Mouse (Mus musculus): ENCODE results near the gene Csf3r. TPM values are rescaled to one million over a fixed set of nuclear protein-coding genes. Genes with fewer than 3 reads are reported as not detected.
"Not testable (repeated sequence)": the region's sequence is repeated elsewhere in the genome, so short reads cannot be mapped to it uniquely, and the experiment has no call there.

The Csf3r gene
- total RNA-seq (2021) = 1 to 10 TPM; 3.3 to 4.2 TPM
- long read RNA-seq, experiment 1, partial matches to known transcripts = 0 of 5 reads
- long read RNA-seq, experiment 1, other reads (novel, unspliced or antisense) = 4 of 5 reads
- long read RNA-seq, experiment 2, partial matches to known transcripts = 1 of 6 reads
- long read RNA-seq, experiment 2, other reads (novel, unspliced or antisense) = 2 of 6 reads

DNA sequence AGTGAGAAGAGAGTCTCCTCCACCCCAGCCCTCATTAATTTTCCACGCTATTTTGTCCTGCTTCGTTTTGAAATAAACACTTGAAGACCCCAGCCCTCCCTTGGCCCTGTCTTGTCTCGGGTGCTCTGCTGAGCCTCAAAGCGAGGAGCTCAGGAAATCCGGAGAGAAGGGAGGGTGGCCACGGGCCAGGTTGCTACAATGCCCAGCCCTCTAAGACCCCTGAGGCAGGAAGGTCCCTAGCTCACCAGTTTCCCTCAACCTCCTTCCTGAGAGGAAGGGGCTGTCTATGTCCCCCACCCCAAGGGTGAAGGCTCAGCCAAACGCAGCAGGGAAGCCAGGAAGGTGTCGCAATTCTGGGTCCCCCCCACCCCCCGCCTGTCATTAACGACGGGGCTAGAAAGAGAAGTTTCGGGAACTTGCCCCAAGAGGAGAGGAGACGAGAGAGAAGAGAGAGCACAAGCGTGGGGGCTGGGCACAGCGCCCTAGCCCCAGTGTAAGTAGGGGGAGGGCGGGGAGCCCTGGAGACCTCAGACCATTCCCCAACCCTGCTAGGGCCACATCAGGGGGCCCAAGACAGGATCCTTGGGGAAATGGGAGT lies at the start of gene Csf3r:
Gene Csf3r, plus strand, starts transcription at position 248 of the 598 bp plus-strand sequence.
- no peak for DNase-seq (ENCODE audit: low spot score in 2 of 2)

DNA sequence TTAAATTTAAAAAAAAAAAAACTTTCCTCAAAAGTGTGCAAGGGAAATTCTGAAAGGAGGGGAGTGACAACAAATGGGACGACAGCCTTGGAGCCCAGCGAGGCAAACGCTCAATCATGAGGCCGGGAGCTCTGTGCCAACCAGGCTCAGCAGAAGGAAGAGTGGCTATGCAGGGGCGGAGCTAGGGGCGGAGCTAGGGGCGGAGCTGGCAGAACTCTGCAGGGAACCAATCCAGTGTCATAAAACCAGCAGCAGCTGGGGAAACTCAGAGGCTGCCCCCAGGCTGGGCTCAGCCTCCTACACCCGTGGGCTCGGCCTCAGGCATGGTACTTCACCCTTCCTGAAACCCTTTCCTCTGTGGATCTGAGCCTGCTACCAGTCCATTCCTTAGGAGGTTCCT lies 46.6 kb upstream of the Csf3r start:
- no peak for DNase-seq (ENCODE audit: low spot score in 2 of 2)

DNA sequence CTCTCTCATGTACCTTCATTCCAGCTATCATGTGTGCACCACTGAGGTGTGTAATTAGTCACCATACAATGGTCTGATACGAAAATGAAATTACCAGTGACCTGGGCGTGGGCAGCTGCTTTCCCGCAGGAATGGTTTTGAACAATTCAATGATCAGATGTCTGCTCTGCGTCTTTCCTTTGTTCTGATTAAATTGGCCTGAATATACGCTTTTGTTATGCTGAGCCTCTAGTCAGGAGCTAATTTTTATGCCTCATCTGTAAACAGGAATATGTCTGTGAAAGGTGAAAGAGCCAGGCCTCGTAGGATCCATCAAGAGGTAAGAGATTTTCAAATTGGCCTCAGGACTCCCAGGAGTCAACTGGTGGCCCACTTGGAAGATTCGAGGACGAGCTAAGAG lies 41.1 kb upstream of the Csf3r start:
- DNase-seq (ENCODE audit: low spot score in 2 of 2) = no peak

DNA sequence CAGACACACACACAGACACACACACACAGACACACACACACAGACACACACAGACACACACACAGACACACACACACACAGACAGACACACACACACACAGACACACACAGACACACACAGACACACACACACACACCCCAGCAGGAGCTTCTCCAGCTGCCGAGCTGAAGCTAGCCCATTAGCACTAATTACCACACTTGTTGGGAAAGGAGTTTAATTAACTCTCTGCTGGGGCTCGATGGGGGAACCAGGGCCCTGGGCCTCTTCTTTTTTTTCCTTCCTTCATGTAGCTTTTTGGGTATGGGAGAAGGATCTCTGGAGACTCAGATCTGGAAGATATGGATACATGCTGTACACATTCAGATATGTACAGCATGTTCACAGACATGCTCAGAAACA lies 38.6 kb upstream of the Csf3r start:
- not testable (repeated sequence) for DNase-seq (ENCODE audit: low spot score in 2 of 2)

DNA sequence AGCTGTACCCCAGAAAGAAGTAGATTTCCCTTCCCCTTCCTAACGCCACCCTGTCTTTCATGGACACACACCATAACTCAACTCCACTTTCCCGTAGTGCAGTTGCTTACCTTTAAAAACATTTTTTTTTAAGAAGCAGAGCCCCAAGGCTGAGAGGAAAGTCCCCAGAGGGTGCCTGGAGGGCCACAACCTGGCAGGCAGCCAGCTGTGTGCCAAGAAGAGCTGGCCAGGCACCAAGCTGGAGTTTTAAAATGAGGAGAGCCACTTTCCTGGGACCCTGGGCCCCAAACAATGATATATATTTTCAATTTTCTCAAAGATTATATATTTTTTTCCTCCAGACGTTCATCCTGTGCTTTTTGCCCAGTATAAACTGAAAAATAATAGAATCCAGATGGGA lies 37.3 kb upstream of the Csf3r start:
- no peak for DNase-seq (ENCODE audit: low spot score in 2 of 2)

DNA sequence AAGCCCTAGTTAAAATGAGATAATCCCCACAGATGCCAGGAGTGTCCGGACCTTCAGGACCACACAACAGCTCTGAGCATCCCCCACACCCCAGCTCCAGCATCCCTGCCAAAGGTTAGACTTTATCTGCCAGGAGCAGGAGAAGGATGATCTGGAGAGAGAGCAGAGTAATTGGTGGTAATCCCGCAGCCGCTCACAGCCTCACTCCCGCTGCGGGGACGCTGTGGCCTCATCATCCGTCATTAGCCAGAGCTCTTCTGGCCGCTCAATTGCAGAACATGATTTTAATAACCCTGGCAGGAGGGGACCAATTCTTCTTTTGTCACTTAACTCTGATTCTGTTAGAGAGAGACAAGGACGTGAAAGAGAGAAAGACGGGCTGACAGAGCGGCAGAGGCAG lies 35.3 kb upstream of the Csf3r start:
- DNase-seq (ENCODE audit: low spot score in 2 of 2) = no peak

DNA sequence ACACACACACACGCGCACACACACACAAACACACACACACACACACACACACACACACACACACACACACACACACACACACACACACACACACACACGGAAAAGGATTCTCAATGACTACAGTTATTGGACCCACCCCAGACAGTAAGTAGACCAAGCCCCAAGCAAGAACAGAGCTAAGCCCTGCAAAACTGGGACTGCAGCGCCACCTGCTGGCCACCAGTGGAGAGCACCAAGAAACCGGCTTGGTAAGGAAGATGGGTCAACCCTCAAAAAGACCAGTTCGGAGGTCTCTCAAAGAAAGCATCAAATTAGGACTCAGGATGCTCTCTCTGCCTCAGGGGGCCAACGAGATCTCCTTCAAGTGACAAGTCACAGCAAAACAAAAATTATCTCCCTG lies 34.2 kb upstream of the Csf3r start:
- DNase-seq (ENCODE audit: low spot score in 2 of 2) = peak; percentile 75 to 77

DNA sequence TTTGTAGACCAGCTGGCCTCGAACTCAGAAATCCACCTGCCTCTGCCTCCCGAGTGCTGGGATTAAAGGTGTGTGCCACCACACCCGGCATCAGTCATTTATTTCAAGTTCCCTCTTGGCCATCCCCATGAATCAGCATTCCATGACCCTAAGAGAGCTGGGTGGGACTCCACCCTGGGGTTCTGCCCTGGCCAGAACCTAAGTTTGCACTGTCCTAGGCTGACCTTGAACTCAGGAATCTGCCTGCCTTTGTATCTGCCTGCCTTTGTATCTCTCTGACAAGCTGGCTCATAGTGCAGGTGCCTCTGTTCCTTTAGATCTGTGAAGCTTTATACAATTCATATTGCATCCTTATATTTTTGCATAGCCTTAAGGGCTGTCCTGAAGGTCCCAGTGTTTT lies 32.1 kb upstream of the Csf3r start:
- no peak for DNase-seq (ENCODE audit: low spot score in 2 of 2)

DNA sequence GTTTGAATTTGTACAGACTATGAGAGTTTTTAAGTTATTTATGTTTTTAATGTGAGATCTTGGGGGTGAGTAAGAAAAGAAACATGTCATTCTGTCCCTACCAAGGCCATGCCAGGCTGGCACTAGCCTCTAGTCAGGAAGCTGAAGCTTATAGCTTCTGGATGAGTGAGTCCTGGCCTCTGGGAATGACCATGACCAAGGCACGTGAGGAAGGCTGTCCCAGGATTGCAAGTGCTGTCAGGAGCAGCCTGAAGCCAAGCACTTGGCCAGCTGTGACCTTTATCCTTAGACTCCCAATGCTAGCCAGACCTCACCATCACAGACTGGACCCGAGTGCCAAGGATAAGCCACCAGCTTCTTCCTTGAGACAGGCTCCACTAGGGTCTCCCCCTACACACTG lies 31.4 kb upstream of the Csf3r start:
- no peak for DNase-seq (ENCODE audit: low spot score in 2 of 2)

DNA sequence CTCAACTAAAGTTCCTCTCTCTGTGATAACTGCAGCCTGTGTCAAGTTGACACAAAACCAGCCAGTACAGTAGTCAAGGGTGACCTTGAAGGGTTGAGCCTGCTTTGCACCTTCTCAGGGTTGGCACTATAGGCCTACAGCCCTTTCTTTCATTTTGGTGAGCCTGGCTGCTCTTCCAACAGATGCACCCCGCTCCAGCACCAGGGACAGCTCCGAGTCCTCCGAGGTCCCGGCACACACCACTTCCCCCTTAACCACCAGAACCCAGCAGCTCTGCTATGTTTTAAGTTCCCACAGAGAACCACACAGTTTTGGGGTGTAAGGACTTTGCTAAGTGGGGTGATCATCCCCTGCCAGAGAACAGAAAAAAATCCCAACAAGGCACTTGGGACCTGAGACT lies 27.8 kb upstream of the Csf3r start:
- DNase-seq (ENCODE audit: low spot score in 2 of 2) = no peak

DNA sequence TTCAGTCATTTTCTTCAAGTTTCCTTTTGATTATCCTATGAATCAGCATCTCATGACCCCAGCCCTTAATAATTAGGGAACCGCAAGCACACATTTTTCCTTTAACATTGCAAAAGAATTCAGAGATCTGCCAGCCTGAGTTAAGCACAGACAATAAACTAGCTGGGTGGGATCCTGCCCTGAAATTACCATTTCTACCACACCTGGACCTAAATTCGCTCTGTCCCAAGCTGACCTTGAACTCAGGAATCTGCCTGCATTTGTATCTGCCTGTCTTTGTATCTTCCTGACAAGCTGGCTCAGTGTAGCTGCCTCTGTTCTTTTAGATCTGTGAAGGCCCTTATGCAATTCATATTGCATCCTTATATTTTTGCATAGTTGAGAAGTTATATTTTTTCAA lies 26.5 kb upstream of the Csf3r start:
- no peak for DNase-seq (ENCODE audit: low spot score in 2 of 2)

DNA sequence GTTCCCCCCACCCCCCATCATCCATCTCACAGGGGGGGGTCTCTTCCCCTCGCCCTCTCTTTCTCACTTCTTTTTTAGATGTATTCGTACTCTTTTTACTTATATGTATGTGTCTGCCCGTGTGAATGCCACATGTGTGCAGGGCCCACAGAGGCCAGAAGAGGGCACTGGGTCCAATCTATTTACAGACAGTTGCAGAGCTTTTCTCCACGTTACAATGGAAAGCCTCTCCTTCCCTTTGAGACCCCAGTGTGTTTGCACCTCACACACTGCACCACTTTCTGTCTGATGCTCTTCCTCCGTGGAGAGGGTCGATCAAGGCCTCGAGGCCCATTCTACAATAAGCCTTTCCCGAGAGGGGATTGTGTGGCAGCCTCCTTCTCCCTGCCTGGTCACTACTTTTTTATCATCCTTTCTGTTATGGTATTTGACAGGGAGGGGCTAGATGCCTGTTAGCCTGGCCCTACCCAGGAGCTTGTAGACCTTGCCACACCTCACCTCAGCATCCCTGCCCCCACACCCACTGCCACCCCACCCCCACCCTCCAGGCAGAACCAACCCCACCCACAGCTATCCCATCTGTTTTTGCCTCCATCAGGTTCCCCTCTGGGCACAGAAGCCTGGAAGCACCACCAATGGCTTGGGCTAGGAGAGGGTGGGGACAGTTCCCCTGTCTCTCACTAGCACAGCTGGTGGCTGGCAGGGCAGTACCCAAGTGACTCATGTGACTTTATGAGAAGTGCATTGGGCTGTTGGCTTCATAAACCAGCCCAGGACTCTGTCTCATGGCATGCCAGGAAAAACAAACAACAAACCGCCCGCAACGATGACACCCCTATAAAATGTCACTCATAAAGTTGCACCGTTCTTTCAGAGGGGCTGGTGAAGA lies 22.8 kb upstream of the Csf3r start:
- DNase-seq (ENCODE audit: low spot score in 2 of 2) = no peak

DNA sequence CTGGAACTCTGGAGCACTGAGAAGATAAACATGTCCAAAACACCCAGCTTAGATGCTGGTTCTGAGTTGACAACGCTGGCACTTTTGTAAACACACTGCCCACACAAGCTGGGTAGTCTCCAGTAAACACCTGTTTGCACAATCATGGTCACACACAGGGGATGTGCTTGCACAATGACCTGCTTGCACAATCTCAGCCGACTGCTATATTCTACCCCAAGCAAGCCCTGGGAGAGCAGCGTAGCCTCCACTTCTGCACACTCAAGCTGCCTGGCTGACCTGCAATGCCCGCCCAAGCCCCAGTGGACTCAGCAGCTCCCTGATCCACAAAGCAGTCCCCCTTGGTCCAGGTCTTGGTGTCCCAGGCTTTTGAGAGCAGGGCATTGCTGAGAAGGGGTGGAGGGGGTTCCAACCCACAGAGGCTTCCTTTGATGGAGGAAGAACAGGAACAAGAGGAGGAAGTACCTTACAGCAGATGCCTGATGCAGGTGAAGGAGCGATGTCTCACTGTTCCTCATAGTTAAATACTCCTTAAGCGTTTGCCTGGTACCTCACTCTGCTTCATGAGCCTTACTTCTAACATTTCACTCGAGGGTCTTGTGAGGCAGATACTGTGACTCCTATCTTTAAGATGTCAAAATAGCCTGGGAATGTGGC lies 6.5 kb upstream of the Csf3r start:
- DNase-seq (ENCODE audit: low spot score in 2 of 2) = no peak

DNA sequence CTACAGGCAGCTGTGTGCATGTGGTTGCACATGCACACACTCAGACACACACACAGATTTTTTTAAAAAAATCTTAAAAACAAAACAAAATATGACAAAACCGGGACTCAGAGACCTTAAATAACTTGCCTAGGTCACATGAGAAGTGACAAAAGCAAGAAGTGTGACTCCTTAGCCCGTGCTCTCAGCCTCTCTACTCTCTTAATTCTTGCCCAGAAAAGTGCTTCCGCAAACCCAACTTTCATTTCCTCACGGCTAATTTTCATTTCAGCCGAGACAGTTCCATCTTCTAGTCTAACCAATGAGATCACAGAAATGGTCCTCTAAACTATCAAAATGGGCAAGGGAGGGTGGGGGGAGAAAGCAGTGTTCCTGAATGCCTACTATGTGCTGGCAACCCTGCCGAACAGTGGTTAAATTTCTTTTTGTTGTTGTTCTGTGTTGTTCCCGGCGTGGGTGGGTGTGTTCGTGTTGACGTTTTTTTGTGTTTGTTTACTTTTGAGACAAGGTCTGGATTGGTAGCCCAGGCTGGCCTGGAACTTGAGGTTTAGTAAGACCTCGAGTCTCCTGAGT lies 5.3 kb upstream of the Csf3r start:
- DNase-seq (ENCODE audit: low spot score in 2 of 2) = no peak

DNA sequence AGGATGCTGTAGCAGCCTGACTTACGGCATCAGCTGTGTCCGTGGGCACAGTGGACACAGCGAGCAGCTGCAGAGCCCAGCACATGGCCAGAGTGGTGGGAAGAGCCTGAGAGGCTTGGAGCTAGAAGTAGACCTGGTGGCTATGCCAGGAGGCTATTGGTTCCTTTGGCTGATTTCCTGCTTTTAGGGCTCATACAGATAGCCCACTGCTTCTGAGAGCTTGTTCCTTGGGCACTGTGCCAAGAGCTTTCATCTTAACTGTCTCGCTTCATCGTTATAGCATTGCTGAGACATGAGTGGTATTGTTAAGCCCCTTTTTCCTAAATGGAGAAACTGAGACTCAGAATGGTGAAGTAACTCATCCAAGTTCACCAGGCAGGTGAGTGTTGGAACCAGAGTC lies 1.5 kb downstream of the Csf3r start:
- DNase-seq (ENCODE audit: low spot score in 2 of 2) = no peak

DNA sequence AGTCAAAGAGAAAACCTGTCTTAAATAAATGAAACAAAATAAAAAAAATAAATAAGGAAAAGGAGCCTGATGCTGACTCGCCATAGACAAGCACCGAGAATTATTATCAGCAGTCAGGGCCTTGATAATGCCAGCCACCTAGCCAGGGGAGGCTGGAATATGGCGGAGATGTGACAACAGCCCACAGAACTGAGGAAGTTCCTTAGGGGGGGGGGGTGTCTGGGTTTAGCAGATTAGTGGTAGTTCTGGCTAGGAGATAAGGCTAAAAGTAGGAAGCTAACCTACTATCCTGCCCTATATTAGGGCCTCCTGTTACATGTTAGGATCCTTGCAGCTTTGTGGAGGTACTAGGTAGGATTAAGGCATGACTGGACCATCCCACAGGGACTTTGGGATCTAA lies 3.6 kb downstream of the Csf3r start:
- no peak for DNase-seq (ENCODE audit: low spot score in 2 of 2)

DNA sequence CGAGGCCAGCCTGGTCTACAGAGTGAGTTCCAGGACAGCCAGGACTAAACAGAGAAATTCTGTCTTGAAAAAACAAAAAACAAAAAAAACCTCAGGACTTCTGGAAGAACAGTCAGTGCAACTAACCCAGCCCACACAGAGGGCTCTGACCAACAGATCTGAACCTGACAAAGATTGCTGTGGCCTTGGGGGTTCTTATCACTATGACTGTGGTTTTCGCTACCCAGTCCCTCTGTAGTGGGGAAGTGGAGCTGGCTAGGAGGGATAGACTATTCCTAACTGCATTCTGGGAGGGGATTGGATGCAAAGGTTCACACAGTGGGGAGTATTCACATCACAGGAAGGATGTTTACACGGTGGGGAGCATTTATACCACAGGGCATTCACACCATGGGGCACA lies 4.7 kb downstream of the Csf3r start:
- DNase-seq (ENCODE audit: low spot score in 2 of 2) = no peak

DNA sequence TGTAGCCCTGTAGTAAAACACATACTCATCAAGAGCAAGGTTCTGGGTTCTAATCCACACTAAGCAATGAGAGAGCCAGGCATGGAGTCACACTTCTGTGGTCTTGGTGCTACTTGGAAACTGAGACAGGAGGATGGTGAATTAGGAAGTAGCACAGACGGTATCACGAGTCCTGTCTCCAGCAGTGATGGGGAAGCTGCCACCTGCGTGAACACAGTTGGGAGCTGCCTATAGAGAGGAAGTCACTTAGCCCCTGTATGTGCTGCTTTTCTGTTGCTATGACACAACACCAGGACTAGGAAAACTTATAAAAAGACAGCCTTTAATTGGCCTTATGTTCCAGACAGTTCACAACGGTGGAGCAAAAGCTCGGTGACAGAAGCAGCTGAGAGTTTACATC lies 6.4 kb downstream of the Csf3r start:
- DNase-seq (ENCODE audit: low spot score in 2 of 2) = no peak

DNA sequence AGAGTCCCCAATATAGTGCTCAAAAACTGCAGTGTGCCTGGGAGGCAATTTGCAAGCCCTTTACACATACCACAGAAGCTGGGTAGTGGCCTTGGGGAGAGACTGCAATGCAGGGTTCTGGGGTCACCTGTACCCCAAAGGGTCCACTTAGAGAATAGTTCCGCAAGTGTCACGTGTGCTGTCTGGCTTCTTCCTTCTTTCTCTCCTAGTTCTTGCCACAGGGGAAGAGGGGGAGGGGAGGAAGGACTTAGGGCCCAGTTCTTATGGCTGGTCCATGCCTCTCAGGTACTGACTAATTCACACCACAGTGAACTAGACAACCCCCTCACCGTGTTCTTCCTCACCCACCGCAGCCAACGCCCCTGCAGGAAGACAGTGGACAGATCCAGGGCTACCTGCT lies 11.1 kb downstream of the Csf3r start:
- DNase-seq (ENCODE audit: low spot score in 2 of 2) = no peak

DNA sequence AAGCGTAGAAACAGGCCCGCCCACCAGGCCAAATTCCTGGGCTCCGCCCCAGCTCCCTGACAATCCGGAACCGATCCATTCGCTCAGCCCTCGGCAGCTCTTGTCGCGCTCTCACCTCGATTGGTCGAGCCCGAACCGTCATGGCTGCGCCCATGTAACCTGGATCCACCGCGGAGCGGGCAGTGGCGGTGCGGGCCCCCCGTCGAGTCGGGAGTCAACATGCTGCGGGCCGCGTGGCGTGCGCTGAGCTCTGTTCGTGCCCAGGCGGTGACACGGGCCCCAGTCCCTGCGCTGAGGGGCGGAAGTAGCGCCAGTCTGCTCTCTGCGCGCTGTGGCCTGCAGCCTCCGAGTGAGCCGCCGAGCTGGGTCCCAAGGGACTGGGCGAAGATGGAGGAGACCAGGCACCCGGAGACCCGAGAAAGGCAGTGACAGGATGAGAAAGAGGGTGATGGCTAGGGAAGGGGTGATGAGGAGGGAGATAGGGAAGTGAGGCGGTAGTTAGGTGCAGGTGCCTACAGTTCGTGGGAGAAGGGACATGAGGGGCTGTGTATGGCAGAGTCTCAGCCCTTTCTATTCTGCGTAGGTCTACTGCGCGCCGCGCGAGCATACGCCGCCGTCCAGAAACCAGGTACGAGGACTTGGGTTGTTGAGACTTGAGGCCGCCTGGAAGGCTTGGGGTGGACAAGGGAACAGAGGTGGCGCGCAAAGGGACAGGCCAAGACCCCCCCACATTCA lies 22.7 kb downstream of the Csf3r start, which contains the start of gene Mrps15:
Gene Mrps15, plus strand, starts transcription at position 75 of the 735 bp plus-strand sequence.
- peak; percentile 80 to 84 for DNase-seq (ENCODE audit: low spot score in 2 of 2)

DNA sequence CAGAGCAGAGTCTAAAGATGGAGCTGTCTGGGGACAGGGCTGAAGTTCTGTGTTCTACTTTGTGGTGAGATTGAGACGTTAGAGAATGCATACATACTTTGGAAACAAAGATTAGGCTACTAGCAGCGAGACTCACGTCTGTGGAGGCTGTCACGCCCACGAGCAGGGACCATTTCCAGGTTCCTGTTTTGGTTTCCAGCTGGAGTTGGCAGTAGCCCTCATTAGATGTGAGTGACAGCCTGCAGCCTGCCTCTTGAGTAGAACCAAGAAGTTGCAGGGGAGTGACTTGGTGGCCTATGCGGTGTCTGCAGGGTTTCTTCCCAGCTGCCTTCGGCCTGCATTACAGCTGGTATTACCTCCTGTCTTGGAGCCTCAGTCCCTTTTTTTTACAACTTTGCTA lies 27.3 kb downstream of the Csf3r start:
- peak; percentile 64 to 76 for DNase-seq (ENCODE audit: low spot score in 2 of 2)
